Mouse (Mus musculus): ENCODE measurements around the gene Parp9.

DNA sequence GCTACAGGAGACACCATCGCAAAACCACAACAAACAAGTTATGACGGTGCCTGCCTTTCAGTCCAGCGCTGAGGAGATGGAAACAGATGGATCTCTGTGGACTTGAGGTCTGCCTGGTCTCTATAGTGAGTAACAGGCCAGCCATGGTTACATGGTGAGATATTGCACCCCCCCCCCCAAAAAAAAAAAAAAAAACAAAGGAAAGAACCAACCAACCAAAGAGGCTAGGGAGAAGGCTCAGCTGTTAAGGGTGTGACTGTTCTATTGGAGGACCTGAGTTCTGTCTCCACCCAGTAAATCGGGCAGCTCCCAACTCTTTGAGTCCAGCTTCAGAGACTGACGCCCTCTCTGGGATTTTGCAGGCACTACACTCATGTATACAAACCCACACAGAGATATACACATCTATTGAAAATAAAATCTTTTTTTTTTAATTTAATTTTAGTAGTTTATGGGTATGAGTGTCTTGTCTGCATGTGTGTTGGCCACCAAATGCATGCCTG, 14.4 kb downstream of the Parp9 start:
- no peak for TF ChIP-seq CTCF (IDR thresholded peaks at IDR 0.05; ENCODE audit: low read depth)
- no peak for TF ChIP-seq EP300 (IDR thresholded peaks at IDR 0.05; ENCODE audit: low read depth)
